Mouse (Mus musculus) kidney, embryonic 16.5 days (tissue): Measurements from ENCODE around the gene Pnpla2. TPM values are rescaled to one million over a fixed set of nuclear protein-coding genes. Genes with fewer than 3 reads are reported as not detected.
"Not testable (repeated sequence)": the region's sequence is repeated elsewhere in the genome, so short reads cannot be mapped to it uniquely, and the experiment has no call there.

Experiments used
- ATAC-seq: fragments of 200-750 bp; cut with Nextera tagmentation; 2 replicates; pipeline ENCODE4 v1.8.0; 2017; ENCODE audit warnings: moderate TSS enrichment; ENCODE audit not compliant: low FRiP score, low TSS enrichment
- H3K27ac ChIP-seq: fragments of 300-500 bp; sonication (generic); 2 replicates; pipeline ENCODE4 v1.5.1; 2014; ENCODE audit warnings: low read length
- H3K27me3 ChIP-seq: fragments of 300-500 bp; sonication (generic); 2 replicates; pipeline ENCODE4 v1.6.1; 2014; ENCODE audit warnings: low read length, control low read depth, mixed read lengths; ENCODE audit not compliant: insufficient read depth
- H3K36me3 ChIP-seq: fragments of 300-500 bp; sonication (generic); 2 replicates; pipeline ENCODE4 v1.6.1; 2014; ENCODE audit warnings: low read length, control low read depth, mixed read lengths; ENCODE audit not compliant: insufficient read depth
- H3K4me1 ChIP-seq: fragments of 300-500 bp; sonication (generic); 2 replicates; pipeline ENCODE4 v1.6.1; 2014; ENCODE audit warnings: low read length, control low read depth, mixed read lengths; ENCODE audit not compliant: insufficient read depth
- H3K4me2 ChIP-seq: fragments of 300-500 bp; sonication (generic); replicated peaks from 2 replicates; pipeline ENCODE4 v1.6.1; 2014; ENCODE audit warnings: low read depth, low read length
- H3K4me3 ChIP-seq: fragments of 300-500 bp; sonication (generic); 2 replicates; pipeline ENCODE4 v1.5.1; 2014; ENCODE audit warnings: mild to moderate bottlenecking, low read length
- H3K9ac ChIP-seq: fragments of 300-500 bp; sonication (generic); replicated peaks from 2 replicates; pipeline ENCODE4 v1.6.1; 2014; ENCODE audit warnings: low read length
- H3K9me3 ChIP-seq: fragments of 300-500 bp; sonication (generic); 2 replicates; pipeline ENCODE4 v1.6.1; 2016; ENCODE audit warnings: low read length, control low read depth
- WGBS: fragments of 180-500 bp; shearing (Covaris S2); extraction: QIAGEN DNeasy Blood & Tissue Kit; methylation state at CpG from one replicate; pipeline ENCODE4 v1.1.7; 2014; 5-methylcytosine and 5-hydroxymethylcytosine counted together
- polyA plus RNA-seq: library from polyadenylated mRNA; unstranded; fragments of >200 nt; fragmentation: Nextera tagmentation; extraction: Ambion mirVana; gene quantifications from 2 replicates; pipeline ENCODE4 v1.2.1, GENCODE M21; 2015

Gene Pnpla2
- polyA plus RNA-seq, 1 experiment from 2014 or later = 51.5 TPM

DNA sequence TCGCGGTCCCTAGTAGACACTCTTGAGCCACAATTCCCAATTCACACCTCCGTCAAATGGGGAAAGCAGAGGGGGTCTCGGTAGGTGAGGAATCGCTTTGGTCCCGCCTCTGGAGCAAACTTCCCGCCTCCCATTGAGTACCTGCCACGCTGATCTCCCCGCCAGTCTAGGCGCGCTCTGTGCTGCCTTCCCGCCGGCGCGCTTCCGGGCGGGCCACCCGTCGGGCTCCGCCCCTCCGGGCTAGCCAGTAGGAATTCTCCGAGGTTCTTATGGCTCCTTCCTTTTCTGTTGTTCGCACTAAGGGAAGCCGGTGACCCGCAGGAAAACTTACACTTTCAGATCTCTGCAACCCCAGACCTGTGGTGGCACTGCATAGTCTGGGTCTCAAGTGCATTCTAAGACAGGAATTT, 11.2 kb upstream of the Pnpla2 start, which contains the start of gene Pidd1:
TSS of gene Pidd1 (minus strand) at position 198 of the 410 bp plus-strand sequence.
- WGBS = under 1% methylated on average over 25 of the region's 25 CpGs
- Histone ChIP-seq H3K4me3 (peak within 1 kb of the TSS; percentile 54), H3K27ac (peak within 1 kb of the TSS; percentile 68; the same call in 1 of the 2 replicates), H3K36me3 (peaks cover 16% of the 10 kb centered on the region; the same call in 1 of the 2 replicates), H3K9me3 (no peaks in the 10 kb centered on the region), H3K27me3 (no peaks in the 10 kb centered on the region), H3K4me1 (peaks cover 29% of the 10 kb centered on the region), H3K4me2 (peak within 1 kb of the TSS; percentile 89), H3K9ac (peak within 1 kb of the TSS; percentile 66)
- peak; percentile 57 for ATAC-seq

DNA sequence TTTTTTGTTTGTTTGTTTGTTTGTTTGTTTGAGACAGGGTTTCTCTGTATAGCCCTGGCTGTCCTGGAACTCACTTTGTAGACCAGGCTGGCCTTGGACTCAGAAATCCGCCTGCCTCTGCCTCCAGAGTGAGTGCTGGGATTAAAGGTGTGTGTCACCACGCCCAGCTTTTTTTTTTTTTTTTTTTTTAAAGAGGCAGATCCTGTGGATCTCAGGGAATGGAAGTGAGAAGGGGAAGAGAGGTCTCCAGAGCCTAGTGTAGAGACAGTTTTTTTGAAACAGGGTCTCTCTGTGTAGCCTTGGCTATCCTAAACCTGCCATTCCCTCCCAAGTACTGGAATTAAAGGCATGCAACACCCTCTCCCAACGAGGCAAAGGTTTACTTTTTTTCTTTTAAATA, 8.6 kb upstream of the Pnpla2 start:
- not testable (repeated sequence) for H3K27ac ChIP-seq, H3K9ac ChIP-seq, H3K9me3 ChIP-seq, H3K4me3 ChIP-seq, H3K4me2 ChIP-seq, ATAC-seq, H3K27me3 ChIP-seq
- Histone ChIP-seq H3K4me1 (peaks cover 31% of the 10 kb centered on the region), H3K36me3 (peaks cover 24% of the 10 kb centered on the region)
- 84% methylated on average over 3 of the region's 3 CpGs for WGBS

DNA sequence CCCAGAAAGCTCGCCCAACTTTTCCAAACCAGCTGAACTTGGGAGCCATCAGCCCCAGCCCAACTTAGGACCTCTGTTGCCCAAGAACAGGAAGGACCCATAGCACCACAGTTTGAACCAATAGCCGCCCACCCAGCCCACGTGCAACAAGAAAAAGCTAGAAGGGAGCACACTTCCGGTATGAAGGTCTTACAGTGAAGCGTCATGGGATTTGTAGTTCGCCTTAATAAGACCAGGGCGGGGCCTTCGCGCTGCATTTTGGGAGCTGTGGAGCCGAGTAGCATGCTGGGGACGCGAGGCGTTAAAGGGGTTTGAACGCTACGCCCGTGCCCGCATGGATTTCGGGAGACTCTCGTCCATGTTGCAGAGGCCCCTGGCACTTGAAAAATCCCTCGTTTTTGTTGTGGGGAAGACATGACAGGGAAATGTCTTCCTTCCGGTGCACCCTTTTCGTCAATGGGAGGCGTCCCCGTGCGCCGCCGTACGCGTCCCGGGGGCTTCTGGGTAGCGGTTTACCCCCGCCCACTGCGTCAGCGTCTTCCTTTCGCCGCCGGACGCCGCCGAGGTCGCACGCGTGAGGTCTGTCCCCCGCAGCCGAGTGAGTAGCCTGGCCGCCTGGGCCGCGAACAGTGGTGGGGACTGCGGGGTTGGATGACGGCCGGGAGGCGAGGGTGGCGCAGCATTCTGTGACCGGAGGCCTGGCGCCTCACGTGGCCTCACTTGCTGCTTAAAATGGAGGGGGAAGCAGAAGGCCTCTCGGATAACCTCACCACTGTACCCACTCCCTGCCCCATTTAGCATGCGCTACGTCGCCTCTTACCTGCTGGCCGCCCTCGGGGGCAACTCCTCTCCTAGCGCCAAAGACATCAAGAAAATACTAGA, 7.6 kb upstream of the Pnpla2 start, which contains the start of gene Rplp2:
TSS of gene Rplp2 (plus strand) at position 261 of the 882 bp plus-strand sequence.
- Histone ChIP-seq H3K9me3 (no peaks in the 10 kb centered on the region), H3K4me3 (peak within 1 kb of the TSS; percentile 88), H3K4me2 (peak within 1 kb of the TSS; percentile 83), H3K27ac (peak within 1 kb of the TSS; percentile 90), H3K36me3 (peaks cover 33% of the 10 kb centered on the region), H3K4me1 (peaks cover 23% of the 10 kb centered on the region), H3K27me3 (no peaks in the 10 kb centered on the region), H3K9ac (peak within 1 kb of the TSS; percentile 93)
- WGBS = under 1% methylated on average over 63 of the region's 63 CpGs
- ATAC-seq = peak; percentile 87

DNA sequence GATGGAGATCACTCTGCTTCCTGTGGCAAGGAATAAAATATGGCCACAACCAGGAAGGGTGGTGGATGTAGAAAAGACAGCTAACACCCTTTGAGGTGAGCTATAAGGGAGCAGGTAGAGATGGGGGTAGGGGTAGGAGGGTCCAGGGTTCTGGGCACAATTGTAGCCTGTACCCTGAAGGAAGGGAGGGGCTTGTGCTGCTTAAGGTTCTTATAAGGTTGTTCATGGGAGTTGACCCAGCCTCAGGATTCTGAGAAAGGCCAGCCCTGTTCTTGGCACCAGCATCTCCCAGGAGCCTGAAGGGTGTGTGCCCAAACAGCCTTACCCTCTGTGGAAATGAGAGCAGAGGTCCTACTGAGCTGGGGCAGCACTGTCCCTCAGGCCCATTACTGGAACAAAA, 3.1 kb upstream of the Pnpla2 start:
- H3K9ac ChIP-seq = no peak overlapping the region; the same call in 1 of the 2 replicates
- no peak overlapping the region for H3K27ac ChIP-seq
- no peaks in the 10 kb centered on the region for H3K27me3 ChIP-seq
- H3K9me3 ChIP-seq = no peaks in the 10 kb centered on the region
- no peak for ATAC-seq
- H3K36me3 ChIP-seq = peaks cover 33% of the 10 kb centered on the region
- H3K4me1 ChIP-seq = peaks cover 21% of the 10 kb centered on the region
- H3K4me2 ChIP-seq = no peak overlapping the region
- no peak overlapping the region for H3K4me3 ChIP-seq

DNA sequence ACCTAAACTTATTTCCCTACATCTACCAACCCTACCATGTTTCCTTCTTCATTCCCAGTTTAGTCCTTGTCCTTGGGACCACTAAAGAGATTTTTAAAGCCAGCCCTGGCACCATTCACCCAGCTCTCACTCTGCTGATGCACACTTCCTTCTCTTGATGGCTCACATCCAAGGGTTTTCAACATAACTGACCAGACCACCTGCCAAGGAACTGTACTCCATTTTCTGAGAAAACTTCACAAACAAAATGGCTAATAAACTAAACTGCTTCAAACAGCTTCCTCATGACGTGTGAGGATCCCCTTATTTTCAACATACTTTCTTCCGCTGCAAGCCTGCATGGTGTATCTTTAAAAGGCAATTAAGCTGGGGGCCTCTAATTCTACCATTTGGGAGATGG, 1.4 kb upstream of the Pnpla2 start:
- no peaks in the 10 kb centered on the region for H3K27me3 ChIP-seq
- H3K36me3 ChIP-seq = peaks cover 31% of the 10 kb centered on the region
- no peak overlapping the region for H3K9ac ChIP-seq
- no peaks in the 10 kb centered on the region for H3K9me3 ChIP-seq
- H3K4me2 ChIP-seq = no peak overlapping the region
- 78% methylated on average over 2 of the region's 2 CpGs for WGBS
- peaks cover 16% of the 10 kb centered on the region for H3K4me1 ChIP-seq
- H3K27ac ChIP-seq = no peak overlapping the region
- no peak overlapping the region for H3K4me3 ChIP-seq
- ATAC-seq = no peak

DNA sequence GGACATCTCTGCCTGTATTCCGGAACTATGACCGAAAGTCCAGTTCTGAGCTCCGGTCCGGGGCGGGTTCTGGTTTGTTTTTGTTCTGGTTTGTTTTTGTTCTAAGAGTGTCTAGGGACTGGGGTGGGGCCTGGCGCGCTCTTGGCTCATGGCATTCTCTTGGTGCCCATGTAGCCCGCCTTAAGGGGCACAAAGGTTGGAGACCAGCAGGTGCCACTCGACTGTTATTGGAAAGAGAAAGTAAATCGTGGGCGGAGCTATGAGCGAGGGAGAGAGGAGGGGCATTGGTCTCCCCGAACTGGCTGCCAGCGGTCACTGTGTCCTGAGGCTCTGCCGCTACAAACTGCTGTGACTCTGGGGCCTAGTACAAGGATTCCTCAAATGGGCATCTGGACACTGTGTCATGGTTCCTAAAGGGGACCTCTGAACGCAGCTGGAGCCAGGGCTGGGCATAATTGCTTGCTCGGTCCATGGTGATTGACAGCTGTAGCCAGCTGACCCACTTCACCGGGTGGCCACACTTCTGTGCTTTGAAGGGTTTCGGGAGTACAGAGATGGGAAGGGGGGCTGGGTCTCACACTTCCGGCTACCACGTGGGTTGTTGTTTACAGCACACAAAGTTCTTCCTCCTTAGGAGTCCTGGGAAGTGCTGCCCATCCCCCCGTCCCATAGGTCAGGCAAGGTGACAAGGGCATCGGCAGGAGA, 764 bp downstream of the Pnpla2 start:
- H3K4me2 ChIP-seq = peak overlapping the region; percentile 92
- peak; percentile 35 for ATAC-seq
- peak overlapping the region; percentile 82 for H3K27ac ChIP-seq
- H3K4me3 ChIP-seq = peak overlapping the region; percentile 77
- H3K9ac ChIP-seq = peak overlapping the region; percentile 70
- H3K27me3 ChIP-seq = no peaks in the 10 kb centered on the region
- H3K36me3 ChIP-seq = peaks cover 26% of the 10 kb centered on the region
- under 1% methylated on average over 23 of the region's 23 CpGs for WGBS
- H3K9me3 ChIP-seq = no peaks in the 10 kb centered on the region
- peaks cover 12% of the 10 kb centered on the region for H3K4me1 ChIP-seq

DNA sequence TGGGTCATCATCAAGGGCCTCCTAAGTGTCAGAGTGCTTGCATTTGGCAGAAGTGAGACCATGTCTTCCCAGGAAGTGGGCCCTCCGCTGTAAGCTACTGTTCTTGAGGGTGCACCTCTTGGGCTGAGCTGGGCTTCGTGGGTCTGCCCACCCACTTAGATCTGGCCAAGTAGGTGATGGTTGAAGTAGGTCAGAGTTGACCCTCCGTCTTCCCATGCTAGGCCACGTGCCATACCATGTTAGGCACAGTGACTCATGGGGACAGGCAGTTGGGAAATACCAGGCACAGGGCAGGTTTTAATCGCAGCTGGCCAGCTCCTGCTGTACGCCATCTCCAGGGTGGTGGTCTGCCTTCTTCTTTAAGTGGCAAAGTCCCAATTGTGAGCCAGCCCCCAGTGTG, 1.7 kb downstream of the Pnpla2 start:
- WGBS = 87% methylated on average over 6 of the region's 6 CpGs
- Histone ChIP-seq H3K9me3 (no peaks in the 10 kb centered on the region), H3K36me3 (peaks cover 16% of the 10 kb centered on the region), H3K4me2 (no peak overlapping the region), H3K27me3 (no peaks in the 10 kb centered on the region), H3K4me1 (peaks cover 20% of the 10 kb centered on the region), H3K27ac (no peak overlapping the region), H3K4me3 (no peak overlapping the region), H3K9ac (no peak overlapping the region)
- ATAC-seq = no peak

DNA sequence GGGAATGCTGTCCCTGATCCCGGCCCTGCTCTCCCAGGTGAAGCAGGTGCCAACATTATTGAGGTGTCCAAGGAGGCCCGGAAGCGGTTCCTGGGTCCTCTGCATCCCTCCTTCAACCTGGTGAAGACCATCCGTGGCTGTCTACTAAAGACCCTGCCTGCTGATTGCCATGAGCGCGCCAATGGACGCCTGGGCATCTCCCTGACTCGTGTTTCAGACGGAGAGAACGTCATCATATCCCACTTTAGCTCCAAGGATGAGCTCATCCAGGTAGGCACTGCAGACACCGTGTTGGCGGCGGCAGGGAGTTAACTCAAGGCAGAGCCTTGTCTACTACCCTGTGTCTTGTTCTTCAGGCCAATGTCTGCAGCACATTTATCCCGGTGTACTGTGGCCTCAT, 2.2 kb downstream of the Pnpla2 start:
- Histone ChIP-seq H3K36me3 (peaks cover 11% of the 10 kb centered on the region), H3K4me3 (no peak overlapping the region), H3K27ac (no peak overlapping the region), H3K27me3 (peaks cover 1% of the 10 kb centered on the region; the same call in 1 of the 2 replicates), H3K4me2 (no peak overlapping the region), H3K4me1 (peaks cover 24% of the 10 kb centered on the region), H3K9me3 (no peaks in the 10 kb centered on the region), H3K9ac (no peak overlapping the region)
- WGBS = 93% methylated on average over 14 of the region's 14 CpGs
- no peak for ATAC-seq

DNA sequence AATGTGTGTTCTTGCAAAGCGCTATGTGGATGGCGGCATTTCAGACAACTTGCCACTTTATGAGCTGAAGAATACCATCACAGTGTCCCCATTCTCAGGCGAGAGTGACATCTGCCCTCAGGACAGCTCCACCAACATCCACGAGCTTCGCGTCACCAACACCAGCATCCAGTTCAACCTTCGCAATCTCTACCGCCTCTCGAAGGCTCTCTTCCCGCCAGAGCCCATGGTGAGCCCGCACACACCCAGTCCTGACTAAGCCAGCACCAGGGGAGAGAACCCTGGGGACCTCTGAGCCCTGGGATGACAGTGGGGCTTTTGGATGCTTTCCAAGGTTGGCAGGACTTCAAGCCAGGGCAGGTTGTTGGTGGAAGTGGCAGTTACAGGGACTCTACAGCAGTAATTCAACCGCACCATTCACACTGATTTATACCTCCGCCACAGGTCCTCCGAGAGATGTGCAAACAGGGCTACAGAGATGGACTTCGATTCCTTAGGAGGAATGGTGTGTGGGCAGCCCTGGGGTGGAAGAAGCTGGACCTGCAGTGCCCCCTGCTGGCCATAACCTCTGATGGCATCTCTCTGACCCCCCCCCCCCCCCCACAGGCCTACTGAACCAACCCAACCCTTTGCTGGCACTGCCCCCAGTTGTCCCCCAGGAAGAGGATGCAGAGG, 3.1 kb downstream of the Pnpla2 start:
- no peaks in the 10 kb centered on the region for H3K9me3 ChIP-seq
- peaks cover 29% of the 10 kb centered on the region for H3K4me1 ChIP-seq
- WGBS = 76% methylated on average over 15 of the region's 15 CpGs
- no peak overlapping the region for H3K27ac ChIP-seq
- peaks cover 10% of the 10 kb centered on the region for H3K27me3 ChIP-seq
- H3K9ac ChIP-seq = no peak overlapping the region
- no peak for ATAC-seq
- H3K4me2 ChIP-seq = no peak overlapping the region
- H3K36me3 ChIP-seq = peaks cover 11% of the 10 kb centered on the region
- no peak overlapping the region for H3K4me3 ChIP-seq
